Mouse (Mus musculus) E14TG2a.4 (cell line): Measurements from ENCODE around the gene Phactr2.

Experiments used
- H3K27me3 ChIP-seq: 2 replicates; pipeline ENCODE4 v1.6.1; 2014; ENCODE audit warnings: low read length, control low read depth; ENCODE audit not compliant: insufficient read depth
- H3K36me3 ChIP-seq: 2 replicates; pipeline ENCODE4 v1.6.1; 2014; ENCODE audit warnings: low read length, control low read depth; ENCODE audit not compliant: insufficient read depth
- H3K4me1 ChIP-seq: replicated peaks from 2 replicates; pipeline ENCODE4 v1.6.1; 2014; ENCODE audit warnings: low read depth, low read length, control low read depth
- H3K4me3 ChIP-seq: replicated peaks from 2 replicates; pipeline ENCODE4 v1.5.1; 2014; ENCODE audit warnings: mild to moderate bottlenecking, low read length
- H3K9me3 ChIP-seq: 2 replicates; pipeline ENCODE4 v1.6.1; 2014; ENCODE audit warnings: low read length, control low read depth
- CTCF ChIP-seq: conservative IDR thresholded peaks from 2 replicates; pipeline ENCODE4 v1.5.1; 2014; ENCODE audit warnings: low read length
- NANOG ChIP-seq: IDR thresholded peaks from 2 replicates; pipeline ENCODE4 v1.6.1; 2014; ENCODE audit warnings: borderline replicate concordance, low read length, mixed read lengths
- POU5F1 ChIP-seq: IDR thresholded peaks from 2 replicates; pipeline ENCODE4 v1.6.1; 2014; ENCODE audit warnings: low read length, borderline replicate concordance

The Phactr2 gene

GRCm38 (mm10) chr10:13300196-13300595 lies 174.0 kb downstream of the Phactr2 start:
- no peak for TF ChIP-seq POU5F1
- Histone ChIP-seq H3K9me3 (no peaks in the 10 kb centered on the region), H3K4me3 (no peak overlapping the region), H3K4me1 (no peaks in the 10 kb centered on the region), H3K27me3 (no peaks in the 10 kb centered on the region), H3K36me3 (no peaks in the 10 kb centered on the region)

GRCm38 (mm10) chr10:13294886-13295285 lies 179.3 kb downstream of the Phactr2 start:
- no peaks in the 10 kb centered on the region for H3K27me3 ChIP-seq
- TF ChIP-seq NANOG: no peak
- no peak for TF ChIP-seq CTCF
- no peak for TF ChIP-seq POU5F1
- H3K9me3 ChIP-seq: peaks cover 3% of the 10 kb centered on the region
- no peaks in the 10 kb centered on the region for H3K36me3 ChIP-seq
- no peak overlapping the region for H3K4me3 ChIP-seq
- H3K4me1 ChIP-seq: no peaks in the 10 kb centered on the region

- Histone ChIP-seq H3K36me3 (no peaks in the 10 kb centered on the region), H3K4me1 (no peaks in the 10 kb centered on the region), H3K27me3 (no peaks in the 10 kb centered on the region), H3K9me3 (peaks cover 7% of the 10 kb centered on the region), H3K4me3 (no peak overlapping the region)
- TF ChIP-seq NANOG: no peak
- TF ChIP-seq POU5F1: no peak
- TF ChIP-seq CTCF: no peak
Observed at GRCm38 (mm10) chr10:13292026-13292425, 182.2 kb downstream of the Phactr2 start.

- Histone ChIP-seq H3K4me1 (no peaks in the 10 kb centered on the region), H3K9me3 (peaks cover 4% of the 10 kb centered on the region; the same call in 1 of the 2 replicates)
Observed at GRCm38 (mm10) chr10:13289252-13289961, 184.8 kb downstream of the Phactr2 start.

GRCm38 (mm10) chr10:13288296-13288695 lies 185.9 kb downstream of the Phactr2 start:
- no peak overlapping the region for H3K4me3 ChIP-seq
- no peaks in the 10 kb centered on the region for H3K27me3 ChIP-seq
- peaks cover 4% of the 10 kb centered on the region; the same call in 1 of the 2 replicates for H3K9me3 ChIP-seq
- H3K36me3 ChIP-seq: no peaks in the 10 kb centered on the region
- TF ChIP-seq CTCF (no peak), POU5F1 (no peak), NANOG (no peak)
- H3K4me1 ChIP-seq: no peaks in the 10 kb centered on the region

More at GRCm38 (mm10) chr10:13289252-13289961, 184.8 kb downstream of the Phactr2 start:
- Histone ChIP-seq H3K4me3 (no peak overlapping the region), H3K36me3 (no peaks in the 10 kb centered on the region), H3K27me3 (no peaks in the 10 kb centered on the region)
- TF ChIP-seq POU5F1 (no peak), CTCF (no peak), NANOG (no peak)

GRCm38 (mm10) chr10:13283441-13283840 lies 190.8 kb downstream of the Phactr2 start:
- no peaks in the 10 kb centered on the region for H3K36me3 ChIP-seq
- H3K4me1 ChIP-seq: no peaks in the 10 kb centered on the region
- TF ChIP-seq CTCF (no peak), NANOG (no peak), POU5F1 (no peak)
- no peaks in the 10 kb centered on the region for H3K9me3 ChIP-seq
- no peak overlapping the region for H3K4me3 ChIP-seq
- H3K27me3 ChIP-seq: no peaks in the 10 kb centered on the region

- H3K36me3 ChIP-seq: no peaks in the 10 kb centered on the region
Observed at GRCm38 (mm10) chr10:13280298-13280853, 193.8 kb downstream of the Phactr2 start.

GRCm38 (mm10) chr10:13276298-13276697 lies 197.9 kb downstream of the Phactr2 start:
- no peaks in the 10 kb centered on the region for H3K4me1 ChIP-seq
- H3K36me3 ChIP-seq: no peaks in the 10 kb centered on the region
- no peak overlapping the region for H3K4me3 ChIP-seq
- H3K9me3 ChIP-seq: no peaks in the 10 kb centered on the region
- TF ChIP-seq NANOG: no peak
- no peak for TF ChIP-seq CTCF
- TF ChIP-seq POU5F1: no peak
- no peaks in the 10 kb centered on the region for H3K27me3 ChIP-seq

More at GRCm38 (mm10) chr10:13280298-13280853, 193.8 kb downstream of the Phactr2 start:
- no peaks in the 10 kb centered on the region for H3K27me3 ChIP-seq
- H3K4me3 ChIP-seq: no peak overlapping the region
- H3K9me3 ChIP-seq: no peaks in the 10 kb centered on the region
- H3K4me1 ChIP-seq: no peaks in the 10 kb centered on the region
- no peak for TF ChIP-seq CTCF
- no peak for TF ChIP-seq POU5F1
- TF ChIP-seq NANOG: no peak

GRCm38 (mm10) chr10:13275152-13275551 lies 199.1 kb downstream of the Phactr2 start:
- Histone ChIP-seq H3K27me3 (no peaks in the 10 kb centered on the region), H3K4me1 (no peaks in the 10 kb centered on the region), H3K4me3 (no peak overlapping the region), H3K9me3 (no peaks in the 10 kb centered on the region), H3K36me3 (no peaks in the 10 kb centered on the region)
- no peak for TF ChIP-seq POU5F1
- TF ChIP-seq NANOG: no peak
- TF ChIP-seq CTCF: no peak
